Mouse (Mus musculus) R1 (cell line): ENCODE results near the gene Tiparp.

Experiments used
- DNase-seq: peaks from one replicate; pipeline ENCODE4 v3.0.0-alpha.2; 2018; ENCODE audit warnings: low read depth, low spot score

Gene Tiparp

GRCm38 (mm10) chr3:65527691-65528601 lies at the start of gene Tiparp:
Tiparp (plus strand) TSS chr3:65528410.
- peak; percentile 94 for DNase-seq

DNA sequence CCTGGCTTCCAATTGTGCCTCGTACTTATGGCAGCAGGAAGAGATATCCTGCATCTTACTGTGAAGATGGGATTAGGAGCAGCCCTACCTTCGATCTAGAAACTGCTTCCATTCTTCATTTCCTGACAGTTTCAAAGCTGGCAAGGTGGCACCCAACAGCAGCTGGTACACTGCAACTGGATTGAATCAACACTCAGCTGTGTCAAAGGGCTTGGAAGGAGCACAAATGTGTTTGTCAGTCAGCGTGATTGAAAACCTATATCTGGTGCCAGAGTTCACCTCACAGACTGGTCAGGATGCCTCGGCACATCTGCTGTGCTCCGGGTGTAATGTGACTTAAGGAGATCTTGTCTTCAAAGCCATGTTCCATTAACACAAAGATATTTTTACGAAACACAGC lies 47.5 kb upstream of the Tiparp start:
- no peak for DNase-seq

GRCm38 (mm10) chr3:65482266-65482665 lies 45.9 kb upstream of the Tiparp start:
- peak; percentile 61 for DNase-seq

DNA sequence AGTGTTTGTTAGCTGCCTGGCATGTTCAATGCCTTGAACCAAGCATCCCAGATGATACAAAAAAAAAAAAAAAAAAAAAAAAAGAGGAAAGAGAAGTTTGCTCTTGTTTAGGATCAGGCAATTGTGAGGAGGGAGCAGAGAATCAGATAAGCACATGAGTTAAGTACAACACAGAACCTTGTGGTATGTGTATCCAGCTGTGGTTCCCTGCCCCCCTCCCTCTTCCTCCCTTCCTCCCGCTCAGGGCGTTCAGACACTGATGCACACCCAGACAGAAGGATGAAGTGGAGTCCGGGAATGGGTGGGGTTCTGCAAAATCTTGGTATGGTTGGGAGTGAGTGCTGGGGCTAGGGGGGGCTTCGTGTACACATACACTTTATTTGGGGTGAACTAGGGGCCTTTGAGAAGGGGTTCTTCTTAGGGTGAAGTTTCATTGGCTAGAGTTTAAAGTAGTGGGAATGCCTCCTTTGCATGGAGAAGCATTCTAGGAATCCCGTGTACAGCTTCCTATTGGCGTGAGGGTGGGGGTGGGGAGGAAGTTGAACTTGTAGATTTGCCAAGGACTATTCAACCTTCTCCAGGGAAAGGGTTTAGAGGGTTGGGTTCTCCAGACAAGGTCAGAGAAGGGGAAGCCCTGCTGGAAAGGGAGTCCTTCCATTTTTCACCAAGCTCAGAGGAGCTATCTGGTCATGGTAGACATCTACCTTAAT lies 45.4 kb upstream of the Tiparp start:
- peak; percentile 96 for DNase-seq

DNA sequence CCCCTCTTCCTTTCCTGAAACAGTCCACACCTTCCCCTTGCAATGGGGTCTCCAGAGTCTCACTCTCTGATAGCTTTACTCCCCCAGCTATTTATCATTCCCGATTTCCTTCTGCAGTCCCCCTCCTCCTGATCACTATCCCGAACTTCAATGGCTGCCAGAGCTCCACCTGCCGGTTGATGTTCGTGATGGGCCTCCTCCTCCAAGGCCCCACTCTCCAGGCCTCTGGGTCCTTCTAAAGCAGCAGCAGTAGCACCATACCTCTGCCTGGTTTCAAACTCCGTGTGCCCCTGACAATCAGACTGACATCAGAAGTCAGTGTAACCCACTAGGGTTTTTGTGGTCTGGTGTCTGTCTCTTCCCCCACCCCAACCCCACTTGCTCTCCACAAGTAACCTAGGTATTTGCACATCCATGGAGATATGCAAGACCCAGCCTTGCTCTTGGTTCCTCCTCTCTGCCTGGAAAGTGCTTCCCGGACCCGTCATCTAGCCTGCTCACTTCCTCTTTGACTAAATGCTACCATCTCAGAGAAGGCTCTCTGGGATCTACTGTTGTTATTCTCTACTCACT lies 44.0 kb upstream of the Tiparp start:
- peak; percentile 81 for DNase-seq

DNA sequence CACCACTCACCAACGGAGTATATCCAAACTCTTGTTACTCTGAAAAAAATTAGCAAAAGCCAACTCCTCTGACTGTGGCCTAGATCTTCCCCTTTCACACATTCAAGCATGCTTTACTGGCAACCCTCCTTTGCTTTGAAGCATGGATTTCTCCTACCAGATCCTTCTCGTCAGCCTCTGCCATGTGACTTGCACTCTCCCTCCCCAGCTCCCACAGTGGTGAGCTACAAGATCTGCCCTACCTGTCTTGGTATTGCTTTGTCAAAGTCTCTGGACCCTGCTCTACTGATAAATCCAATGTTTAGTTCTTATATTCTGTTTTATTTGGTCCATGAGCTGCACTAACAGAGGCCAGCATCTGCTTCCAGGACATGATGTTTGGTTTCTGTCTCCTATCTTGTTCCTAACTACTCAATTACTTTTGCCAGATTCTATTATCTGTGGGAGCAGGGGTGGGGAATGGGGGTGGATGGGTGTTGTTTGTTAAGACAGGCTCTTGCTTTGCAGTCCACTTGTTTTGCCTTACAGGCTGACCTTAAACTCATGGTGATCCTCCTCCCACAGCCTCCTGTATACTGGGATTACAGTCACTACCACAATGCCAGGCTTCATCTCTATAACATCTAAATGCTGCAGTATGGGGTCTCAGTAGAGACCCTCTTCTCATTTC lies 40.7 kb upstream of the Tiparp start:
- no peak for DNase-seq

DNA sequence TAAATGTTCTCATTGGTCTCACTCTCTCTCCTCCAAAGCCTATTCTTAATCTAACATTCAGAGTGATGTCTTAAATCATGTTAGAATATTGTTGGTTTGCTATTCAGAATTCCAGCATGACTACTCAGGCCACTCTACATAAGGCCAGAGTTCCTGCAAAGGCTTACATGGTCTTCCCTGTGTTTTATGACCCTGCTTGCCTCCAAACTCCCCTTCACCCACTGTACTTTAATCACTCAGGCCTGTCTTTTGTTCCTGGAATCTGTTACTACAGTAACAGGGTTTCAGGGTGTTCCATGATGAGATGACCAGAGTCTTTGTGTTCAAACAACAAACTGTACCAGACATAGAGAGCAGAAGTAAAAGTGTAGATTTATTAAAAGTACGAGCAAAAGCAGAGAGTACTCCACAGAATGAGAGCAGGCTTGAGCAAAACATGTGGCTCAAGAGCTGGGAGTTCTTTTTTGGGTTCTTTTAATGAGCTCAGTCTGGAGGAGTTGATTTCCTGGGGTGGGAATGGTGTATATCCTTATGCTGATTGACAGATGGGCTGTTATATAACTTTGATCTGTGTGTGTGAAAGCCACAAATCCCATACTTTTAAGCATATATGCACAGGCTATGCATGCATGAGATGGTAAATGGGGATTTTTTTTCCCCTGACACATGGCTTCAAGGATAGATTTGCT lies 39.5 kb upstream of the Tiparp start:
- no peak for DNase-seq

DNA sequence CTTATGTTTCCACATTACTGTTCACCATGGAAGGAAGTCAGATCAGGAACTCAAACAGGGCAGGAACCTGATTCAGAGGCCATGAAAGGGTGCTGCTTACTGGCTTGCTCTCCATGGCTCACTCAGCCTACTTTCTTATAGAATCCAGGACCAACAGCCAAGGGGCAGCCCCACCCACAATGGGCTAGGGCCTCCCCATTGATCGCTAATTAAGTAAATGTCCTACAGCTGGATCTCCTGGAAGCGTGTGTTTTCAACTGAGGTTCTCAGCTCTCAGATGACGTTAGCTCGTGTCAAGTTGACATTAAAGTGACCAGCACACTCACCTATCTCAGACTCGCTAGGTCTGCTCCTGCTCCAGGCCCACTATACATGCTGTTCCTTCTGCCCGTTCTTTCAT lies 38.6 kb upstream of the Tiparp start:
- DNase-seq = peak; percentile 21

GRCm38 (mm10) chr3:65494291-65494763 lies 33.9 kb upstream of the Tiparp start:
- DNase-seq = peak; percentile 43

DNA sequence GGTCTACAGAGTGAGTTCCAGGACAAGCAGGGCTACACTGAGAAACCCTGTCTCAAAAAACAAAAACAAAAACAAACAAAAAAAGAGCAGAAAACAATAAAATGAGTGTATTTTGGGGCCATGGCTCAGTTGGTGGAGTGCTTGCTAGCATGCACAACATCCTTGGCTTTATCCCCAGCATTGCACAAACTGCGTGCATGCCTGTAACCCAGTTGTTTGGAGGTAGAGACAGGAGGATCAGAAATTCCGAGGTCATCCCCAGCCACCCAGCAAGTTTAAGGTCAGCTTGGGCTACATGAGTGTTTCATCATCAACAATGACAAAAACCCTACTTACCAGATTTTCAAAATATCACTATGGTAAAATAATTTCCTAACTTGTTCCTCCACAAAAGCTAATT lies 20.4 kb upstream of the Tiparp start:
- no peak for DNase-seq

- no peak for DNase-seq
Measured at GRCm38 (mm10) chr3:65510588-65510987, 17.6 kb upstream of the Tiparp start.

DNA sequence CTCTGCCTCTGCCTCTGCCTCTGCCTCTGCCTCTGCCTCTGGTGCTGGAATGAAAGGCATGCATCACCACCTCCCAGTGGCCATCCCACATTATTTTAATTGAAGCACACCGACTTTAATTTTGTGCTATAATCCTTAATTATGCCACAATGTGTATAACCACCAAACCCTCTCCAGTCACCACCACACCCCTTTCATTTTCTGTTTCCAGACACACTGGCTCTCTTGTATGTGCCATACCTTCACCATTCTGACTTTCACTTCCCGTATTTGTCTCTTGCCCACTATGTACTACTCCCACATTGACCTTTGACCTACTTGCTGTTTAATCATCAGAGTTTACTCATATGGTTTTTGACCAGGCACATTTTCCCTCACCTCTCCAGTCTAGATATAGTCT lies 12.5 kb upstream of the Tiparp start:
- no peak for DNase-seq

DNA sequence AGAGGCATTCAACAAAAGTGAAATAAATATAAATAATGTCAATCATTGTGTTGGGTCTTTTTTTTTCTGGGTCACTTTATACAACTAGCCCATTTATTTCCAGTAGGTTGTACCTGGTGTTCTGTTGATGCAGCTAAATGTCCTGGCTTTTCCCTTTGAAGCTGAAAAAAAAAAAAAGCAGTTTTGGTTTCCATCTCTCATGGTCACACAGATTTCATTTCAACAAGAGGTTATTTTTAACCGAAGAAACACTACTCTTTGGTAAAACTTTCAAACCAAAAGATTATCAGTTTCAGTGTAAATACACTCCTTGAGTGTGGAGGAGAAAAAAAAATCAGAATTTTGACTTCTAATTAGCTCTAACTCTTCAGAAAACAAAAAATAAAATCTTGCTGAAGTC lies 11.7 kb upstream of the Tiparp start:
- no peak for DNase-seq

GRCm38 (mm10) chr3:65517141-65517540 lies 11.1 kb upstream of the Tiparp start:
- DNase-seq = peak; percentile 14

DNA sequence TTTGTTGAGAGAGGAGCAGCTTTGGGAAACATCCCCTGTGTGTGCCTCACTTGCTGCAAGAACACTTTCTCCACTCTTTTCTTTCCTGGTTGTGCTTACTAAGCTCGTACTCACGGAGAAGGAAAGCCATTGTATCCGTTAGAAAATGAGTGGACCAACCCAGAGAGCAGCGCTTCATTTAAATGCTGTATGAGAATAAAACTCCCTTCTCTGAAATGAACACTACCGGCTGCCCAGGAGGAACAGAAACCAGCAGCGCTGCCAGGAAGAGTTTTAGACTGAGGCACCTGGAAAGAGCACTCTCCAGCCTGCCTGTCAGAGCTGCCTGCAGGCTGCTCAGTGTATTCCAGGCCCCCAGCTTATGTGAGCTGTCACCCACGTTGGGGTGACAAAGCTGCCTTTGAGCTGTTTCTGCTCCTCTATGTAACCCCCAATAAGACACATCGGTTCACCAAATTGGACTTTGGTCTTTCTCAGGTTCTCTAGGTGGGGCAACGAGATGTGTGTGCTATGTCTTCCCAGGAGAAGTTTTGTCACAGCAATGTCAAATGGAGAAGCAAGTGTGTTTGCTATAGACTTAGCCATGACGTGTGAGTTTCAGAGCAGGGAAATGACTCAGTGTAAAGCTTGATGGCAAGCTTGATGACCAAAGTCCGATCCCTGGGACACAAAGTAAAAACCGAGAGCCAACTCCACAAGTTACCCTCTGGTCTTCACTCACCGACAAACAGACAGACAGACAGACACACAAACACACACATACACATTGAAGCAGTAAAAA lies 10.3 kb upstream of the Tiparp start:
- peak; percentile 13 for DNase-seq

GRCm38 (mm10) chr3:65521391-65521790 lies 6.8 kb upstream of the Tiparp start:
- DNase-seq = no peak

DNA sequence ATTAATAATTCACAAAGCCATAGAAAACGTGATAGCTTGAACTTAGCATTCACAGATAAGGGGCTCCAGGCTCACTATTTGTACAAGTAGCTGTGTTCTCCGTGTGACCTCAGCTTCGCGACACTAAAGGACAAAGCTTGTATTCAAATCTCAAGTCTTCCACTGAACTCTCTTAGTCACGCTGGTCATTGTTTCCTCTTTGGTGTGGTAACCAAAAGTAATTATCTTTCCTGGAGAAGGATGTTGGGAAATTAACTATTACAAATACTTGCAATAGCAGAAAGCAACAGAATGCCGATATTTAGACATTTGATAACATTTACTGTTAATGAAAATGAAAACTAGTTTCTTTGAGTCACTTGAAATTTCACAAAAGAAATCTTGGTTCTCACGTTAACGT lies 4.8 kb upstream of the Tiparp start:
- no peak for DNase-seq

DNA sequence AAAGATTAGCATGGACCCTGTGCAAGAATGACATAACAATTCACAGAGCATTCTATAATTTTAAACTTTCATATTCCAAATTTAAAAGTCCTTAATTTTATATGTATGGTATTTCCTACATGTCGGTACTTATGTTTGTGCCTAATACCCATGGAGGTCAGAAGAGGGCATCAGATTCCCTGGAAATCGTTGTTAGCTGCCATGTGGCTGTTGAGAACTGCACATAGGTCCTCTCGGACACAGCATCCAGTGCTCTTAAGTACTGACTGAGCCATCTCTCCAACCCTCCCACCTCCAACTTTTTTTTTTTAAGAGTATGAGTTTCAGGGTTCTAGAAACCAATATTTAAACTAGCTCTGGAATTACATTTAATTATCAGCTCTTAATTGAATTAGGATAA lies 2.5 kb upstream of the Tiparp start:
- peak; percentile 16 for DNase-seq

DNA sequence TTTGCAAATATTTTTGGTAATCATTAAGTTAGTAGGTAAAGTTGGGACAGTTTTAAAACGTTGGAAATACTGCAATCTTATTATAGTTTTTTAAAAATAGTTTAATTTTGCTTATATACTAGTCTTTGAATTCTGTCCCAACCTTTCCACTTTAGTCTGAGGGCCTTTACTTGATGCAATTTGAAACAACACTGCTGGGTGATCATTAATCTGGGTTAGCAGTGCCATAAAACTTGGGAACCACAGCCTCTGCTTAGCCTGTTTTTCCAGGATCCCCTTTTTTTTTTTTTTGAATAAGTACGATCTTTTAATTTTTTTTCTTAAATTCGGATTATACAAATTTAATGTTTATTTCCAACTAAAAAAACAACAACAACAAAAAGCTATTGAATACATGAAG lies 1.0 kb upstream of the Tiparp start:
- no peak for DNase-seq
